Mouse (Mus musculus) intestine, postnatal 0 days (tissue): ENCODE data around the gene Adcy10. TPM values are rescaled to one million over a fixed set of nuclear protein-coding genes. Genes with fewer than 3 reads are reported as not detected.
A peak's percentile ranks its signal among the peaks of the same experiment; 100 is the strongest.

Experiments
- ATAC-seq: fragments of 200-750 bp; cut with Nextera tagmentation; 2 replicates; pipeline ENCODE4 v1.8.0; 2017; ENCODE audit warnings: mild to moderate bottlenecking, moderate TSS enrichment, moderate library complexity
- H3K27ac ChIP-seq: fragments of 300-500 bp; sonication (generic); 2 replicates; pipeline ENCODE4 v1.5.1; 2014; ENCODE audit warnings: mild to moderate bottlenecking, low read depth, low read length, moderate library complexity
- H3K27me3 ChIP-seq: fragments of 300-500 bp; sonication (generic); replicated peaks from 2 replicates; pipeline ENCODE4 v1.6.1; 2014; ENCODE audit warnings: low read length, mixed read lengths; ENCODE audit not compliant: control insufficient read depth, insufficient read depth
- H3K36me3 ChIP-seq: fragments of 300-500 bp; sonication (generic); 2 replicates; pipeline ENCODE4 v1.6.1; 2014; ENCODE audit warnings: mild to moderate bottlenecking, moderate library complexity; ENCODE audit not compliant: control insufficient read depth, insufficient read depth
- H3K4me1 ChIP-seq: fragments of 300-500 bp; sonication (generic); replicated peaks from 2 replicates; pipeline ENCODE4 v1.6.1; 2014; ENCODE audit warnings: antibody characterized with exemption, low read length, mixed read lengths; ENCODE audit not compliant: control insufficient read depth, insufficient read depth
- H3K4me2 ChIP-seq: fragments of 300-500 bp; sonication (generic); replicated peaks from 2 replicates; pipeline ENCODE4 v1.6.1; 2014; ENCODE audit warnings: low read depth, mild to moderate bottlenecking, moderate library complexity
- H3K4me3 ChIP-seq: fragments of 300-500 bp; sonication (generic); 2 replicates; pipeline ENCODE4 v1.5.1; 2014; ENCODE audit warnings: low read depth, low read length
- H3K9ac ChIP-seq: fragments of 300-500 bp; sonication (generic); 2 replicates; pipeline ENCODE4 v1.6.1; 2014; ENCODE audit warnings: mild to moderate bottlenecking, low read depth, low read length
- H3K9me3 ChIP-seq: fragments of 300-500 bp; sonication (generic); 2 replicates; pipeline ENCODE4 v1.6.1; 2016; ENCODE audit warnings: mixed run types; ENCODE audit not compliant: control insufficient read depth
- CTCF ChIP-seq: sonication (generic); IDR thresholded peaks from 2 replicates; pipeline ENCODE4 v1.5.1; 2016; ENCODE audit warnings: low read depth, mild to moderate bottlenecking, control low read depth, antibody characterized with exemption, moderate library complexity
- WGBS: fragments of 180-500 bp; shearing (Covaris S2); extraction: QIAGEN DNeasy Blood & Tissue Kit; methylation state at CpG from one replicate; pipeline ENCODE4 v1.1.7; 2014; 5-methylcytosine and 5-hydroxymethylcytosine counted together
- polyA plus RNA-seq: library from polyadenylated mRNA; unstranded; fragments of >200 nt; fragmentation: Nextera tagmentation; extraction: Ambion mirVana; gene quantifications from 2 replicates; pipeline ENCODE4 v1.2.1, GENCODE M21; 2015

Adcy10 gene
- polyA plus RNA-seq, 1 experiment from 2014 or later = not detected

GRCm38 (mm10) chr1:165605108-165605507, 120.1 kb downstream of the Adcy10 start:
- no peak overlapping the region; the same call in 1 of the 2 replicates for H3K27ac ChIP-seq
- H3K27me3 ChIP-seq = no peaks in the 10 kb centered on the region
- H3K4me1 ChIP-seq = no peaks in the 10 kb centered on the region
- no peak for ATAC-seq
- TF ChIP-seq CTCF = no peak
- H3K9me3 ChIP-seq = no peaks in the 10 kb centered on the region
- peaks cover 50% of the 10 kb centered on the region for H3K36me3 ChIP-seq
- no peak overlapping the region for H3K9ac ChIP-seq
- 94% methylated on average over 3 of the region's 3 CpGs for WGBS
- no peak overlapping the region for H3K4me3 ChIP-seq
- no peak overlapping the region for H3K4me2 ChIP-seq

GRCm38 (mm10) chr1:165605774-165606173, 120.8 kb downstream of the Adcy10 start:
- Histone ChIP-seq H3K4me3 (no peak overlapping the region), H3K4me1 (no peaks in the 10 kb centered on the region), H3K27me3 (no peaks in the 10 kb centered on the region), H3K27ac (no peak overlapping the region), H3K4me2 (no peak overlapping the region), H3K9me3 (no peaks in the 10 kb centered on the region), H3K9ac (no peak overlapping the region), H3K36me3 (peaks cover 49% of the 10 kb centered on the region)
- no peak for TF ChIP-seq CTCF
- 80% methylated on average over 6 of the region's 6 CpGs for WGBS
- ATAC-seq = no peak

- Histone ChIP-seq H3K36me3 (peaks cover 21% of the 10 kb centered on the region), H3K27me3 (no peaks in the 10 kb centered on the region), H3K4me1 (no peaks in the 10 kb centered on the region), H3K9me3 (no peaks in the 10 kb centered on the region), H3K9ac (no peak overlapping the region), H3K27ac (no peak overlapping the region), H3K4me3 (no peak overlapping the region), H3K4me2 (no peak overlapping the region)
- TF ChIP-seq CTCF = no peak
- ATAC-seq = no peak
- WGBS = 43% methylated on average over 4 of the region's 4 CpGs
Observed at GRCm38 (mm10) chr1:165608904-165609303, 123.9 kb downstream of the Adcy10 start.

GRCm38 (mm10) chr1:165609495-165610320, 124.7 kb downstream of the Adcy10 start:
- Histone ChIP-seq H3K27me3 (no peaks in the 10 kb centered on the region), H3K4me2 (no peak overlapping the region), H3K9me3 (no peaks in the 10 kb centered on the region), H3K9ac (no peak overlapping the region), H3K4me1 (no peaks in the 10 kb centered on the region), H3K4me3 (no peak overlapping the region), H3K27ac (no peak overlapping the region), H3K36me3 (peaks cover 13% of the 10 kb centered on the region; the same call in 1 of the 2 replicates)
- WGBS = 39% methylated on average over 7 of the region's 7 CpGs
- 0 out of 2 replicates have a peak, but pooled peaks have one; percentile 28 for TF ChIP-seq CTCF
- peak; percentile 10; the same call in 1 of the 2 replicates for ATAC-seq

GRCm38 (mm10) chr1:165610321-165610999, 125.5 kb downstream of the Adcy10 start:
- Histone ChIP-seq H3K27me3 (no peaks in the 10 kb centered on the region), H3K4me3 (no peak overlapping the region), H3K4me1 (no peaks in the 10 kb centered on the region), H3K4me2 (no peak overlapping the region), H3K36me3 (peaks cover 14% of the 10 kb centered on the region; the same call in 1 of the 2 replicates), H3K27ac (no peak overlapping the region), H3K9ac (no peak overlapping the region), H3K9me3 (no peaks in the 10 kb centered on the region)
- WGBS = 71% methylated on average over 9 of the region's 9 CpGs
- ATAC-seq = no peak
- TF ChIP-seq CTCF = no peak

- no peaks in the 10 kb centered on the region for H3K9me3 ChIP-seq
- no peak for TF ChIP-seq CTCF
- H3K36me3 ChIP-seq = peaks cover 11% of the 10 kb centered on the region; the same call in 1 of the 2 replicates
- H3K4me2 ChIP-seq = no peak overlapping the region
- H3K27ac ChIP-seq = no peak overlapping the region
- whole genome bisulfite sequencing = 69% methylated on average over 5 of the region's 5 CpGs
- H3K27me3 ChIP-seq = no peaks in the 10 kb centered on the region
- no peak overlapping the region for H3K9ac ChIP-seq
- no peak overlapping the region for H3K4me3 ChIP-seq
- H3K4me1 ChIP-seq = no peaks in the 10 kb centered on the region
- ATAC-seq = no peak
Observed at GRCm38 (mm10) chr1:165612714-165613113, 127.7 kb downstream of the Adcy10 start.
